9 mouse cellular contexts compared by ENCODE assay signal in genomic region chr13:103751421-103751820, GRCm38 (mm10). TPM values are rescaled to one million over a fixed set of nuclear protein-coding genes. Genes with fewer than 3 reads are reported as not detected.
A peak's percentile ranks its signal among the peaks of the same experiment; 100 is the strongest.
DNase-seq lines count a peak whose midpoint lies in the region; ATAC-seq and TF ChIP-seq lines count a peak whose summit lies in the region.
"Had no signal": no experiment of that assay in that cellular context is flagged by ENCODE, and none has a peak within 500 bp of the region (broad histone marks: within the 10 kb centered on the region; RNA-seq: fewer than 3 reads in every experiment).

No protein-coding gene starts in this region.

- H3K27ac ChIP-seq in forebrain, embryonic 14.5 days (ENCODE audit: low read depth, low read length) = no peak overlapping the region
- no peak overlapping the region for H3K27ac ChIP-seq in forebrain, embryonic 13.5 days
- no peak overlapping the region for H3K27ac ChIP-seq in left cerebral cortex, adult 2 months
- H3K27ac ChIP-seq: heart, embryonic 15.5 days had no signal

- H3K9me3 ChIP-seq in forebrain, embryonic 14.5 days (replicated peaks; ENCODE audit: control insufficient read depth, low read length) = no peaks in the 10 kb centered on the region
- H3K9me3 ChIP-seq in forebrain, embryonic 13.5 days (replicated peaks) = no peaks in the 10 kb centered on the region
- H3K9me3 ChIP-seq: heart, embryonic 15.5 days had no signal

- no peaks in the 10 kb centered on the region for H3K27me3 ChIP-seq in forebrain, embryonic 14.5 days (replicated peaks; ENCODE audit: control insufficient read depth, insufficient read depth, low read length)
- H3K27me3 ChIP-seq in forebrain, embryonic 13.5 days = no peaks in the 10 kb centered on the region
- H3K27me3 ChIP-seq: heart, embryonic 15.5 days had no signal

- intact Hi-C loops in left cerebral cortex, adult 2 months (cut with DNase I) = loop anchor here (5.0 kb wide), 1 partner anchor 296 kb away; no protein-coding TSS in a partner anchor
- intact Hi-C loops in left cerebral cortex, postnatal 36 days (cut with DNase I) = no loop called here

- WGBS in forebrain, embryonic 14.5 days = 62% methylated on average over 3 of the region's 3 CpGs
- 72% methylated on average over 3 of the region's 3 CpGs for WGBS in forebrain, embryonic 13.5 days

- H3K4me3 ChIP-seq in forebrain, embryonic 14.5 days (ENCODE audit: low read depth, low read length) = no peak overlapping the region
- H3K4me3 ChIP-seq in forebrain, embryonic 13.5 days = no peak overlapping the region
- H3K4me3 ChIP-seq in left cerebral cortex, adult 2 months = no peak overlapping the region
- H3K4me3 ChIP-seq: heart, embryonic 15.5 days had no signal

- peak; percentile 81 for DNase-seq in forebrain, embryonic 14.5 days (ENCODE audit: low spot score)
- DNase-seq in left cerebral cortex, adult 2 months (ENCODE audit: extremely low spot score in 1 of 2, low spot score in 2 of 2) = no peak
- DNase-seq in left cerebral cortex, postnatal 36 days (ENCODE audit: low spot score in 2 of 2) = no peak
- DNase-seq in ES-CJ7 (ENCODE audit: low read depth, low spot score) = peak; percentile 27
- peak; percentile 28 for DNase-seq in skeletal muscle tissue, adult 2 months (ENCODE audit: low read depth, low spot score)
- no peak for DNase-seq in layer of hippocampus, adult 8-10 months (ENCODE audit: low spot score in 2 of 2)

- H3K36me3 ChIP-seq in forebrain, embryonic 14.5 days (ENCODE audit: control insufficient read depth, insufficient read depth, low read length) = peaks cover 70% of the 10 kb centered on the region
- peaks cover 77% of the 10 kb centered on the region for H3K36me3 ChIP-seq in forebrain, embryonic 13.5 days (ENCODE audit: poor library complexity, severe bottlenecking)

- no peaks in the 10 kb centered on the region for H3K4me1 ChIP-seq in forebrain, embryonic 14.5 days (ENCODE audit: control insufficient read depth, insufficient read depth, low read length)
- no peaks in the 10 kb centered on the region for H3K4me1 ChIP-seq in forebrain, embryonic 13.5 days
- H3K4me1 ChIP-seq: heart, embryonic 15.5 days had no signal

- TF ChIP-seq CTCF in left cerebral cortex, adult 2 months (IDR thresholded peaks at IDR 0.05) = peak; percentile 63

- no peak for ATAC-seq in forebrain, embryonic 14.5 days
- ATAC-seq in forebrain, embryonic 13.5 days = no peak
- peak; percentile 86 for ATAC-seq in granulocyte monocyte progenitor cell, adult 5-6 weeks (replicated peaks; ENCODE audit: poor library complexity, severe bottlenecking)

- no peak overlapping the region for H3K9ac ChIP-seq in forebrain, embryonic 14.5 days (ENCODE audit: low read length)
- H3K9ac ChIP-seq in forebrain, embryonic 13.5 days = no peak overlapping the region
- H3K9ac ChIP-seq: heart, embryonic 15.5 days had no signal

- H3K4me2 ChIP-seq in forebrain, embryonic 14.5 days (ENCODE audit: low read length) = no peak overlapping the region
- H3K4me2 ChIP-seq in forebrain, embryonic 13.5 days = no peak overlapping the region
- H3K4me2 ChIP-seq: heart, embryonic 15.5 days had no signal

RNA-seq across cellular contexts. Expression of gene Srek1, which starts 23.0 kb away (rescaled TPM):
- polyA plus RNA-seq in forebrain, embryonic 14.5 days (2014; fragmentation: Nextera tagmentation; extraction: Ambion mirVana) = 48.1 and 67.4 TPM in 2 replicates
- 98.3 and 105 TPM in 2 replicates for polyA plus RNA-seq in forebrain, embryonic 13.5 days (2015; fragmentation: Nextera tagmentation; extraction: Ambion mirVana)
- total RNA-seq in left cerebral cortex, adult 2 months (2021) = 10 to 100 TPM; 74.8 to 80.2 TPM
- total RNA-seq in left cerebral cortex, postnatal 36 days (2021) = 10 to 100 TPM; 49.2 to 93.3 TPM
- 74.5 and 101 TPM in 2 replicates for total RNA-seq in granulocyte monocyte progenitor cell, adult 5-6 weeks (2014; fragmentation: Nextera tagmentation)
- 83.3 and 85.8 TPM in 2 replicates for total RNA-seq in granulocyte monocyte progenitor cell, adult 5-6 weeks (2017)
- total RNA-seq in layer of hippocampus, adult 8-10 months (2022) = 100 to 1,000 TPM in 1 of 4 experiments, 10 to 100 TPM in 3; 77.7 to 109 (median 89.1) TPM

Comparison
In these comparisons a context has a peak if more than half of its experiments do, and no peak if none do; other contexts are left out.
1. DNase-seq: peak in forebrain, embryonic 14.5 days (single experiment), ES-CJ7 (single experiment) and skeletal muscle tissue, adult 2 months (single experiment); none in left cerebral cortex, adult 2 months (0 of 2), left cerebral cortex, postnatal 36 days (0 of 2) and layer of hippocampus, adult 8-10 months (0 of 2).